Mouse (Mus musculus) thymus, postnatal 0 days (tissue): ENCODE results near the gene Rad51c. TPM values are rescaled to one million over a fixed set of nuclear protein-coding genes. Genes with fewer than 3 reads are reported as not detected.

ENCODE experiments used
- DNase-seq: peaks from one replicate; pipeline ENCODE4 v3.0.0-alpha.2; 2015; ENCODE audit warnings: low spot score
- polyA plus RNA-seq: library from polyadenylated mRNA; unstranded; fragments of >200 nt; fragmentation: Nextera tagmentation; extraction: Ambion mirVana; gene quantifications from 2 replicates; pipeline ENCODE4 v1.2.1, GENCODE M21; 2015

Rad51c gene
- polyA plus RNA-seq, 1 experiment from 2014 or later, result 6.9 TPM

- no peak for DNase-seq
These were observed 20.2 kb downstream of the Rad51c start for GRCm38 (mm10) chr11:87384551-87384950.

GRCm38 (mm10) chr11:87367865-87368580, 36.7 kb downstream of the Rad51c start:
- DNase-seq, result no peak

DNA sequence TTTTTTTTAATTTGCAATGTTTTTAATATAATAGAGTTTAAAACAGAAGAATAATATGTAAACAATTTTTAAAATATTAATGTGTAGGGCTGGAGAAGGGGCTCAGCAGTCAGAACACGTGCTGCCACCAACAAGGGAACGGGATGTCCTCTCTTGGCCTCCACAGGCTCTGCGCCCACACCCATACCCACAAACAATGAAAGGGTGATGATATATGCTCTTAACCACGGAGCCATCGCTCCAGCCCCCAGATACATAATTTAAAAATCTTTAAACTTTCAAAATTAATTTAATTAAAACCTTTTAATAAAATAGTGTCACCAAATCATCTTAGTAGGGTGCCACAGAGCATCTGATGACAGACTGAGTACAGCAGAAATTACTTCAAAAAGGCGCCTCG, 37.7 kb downstream of the Rad51c start:
- no peak for DNase-seq

DNA sequence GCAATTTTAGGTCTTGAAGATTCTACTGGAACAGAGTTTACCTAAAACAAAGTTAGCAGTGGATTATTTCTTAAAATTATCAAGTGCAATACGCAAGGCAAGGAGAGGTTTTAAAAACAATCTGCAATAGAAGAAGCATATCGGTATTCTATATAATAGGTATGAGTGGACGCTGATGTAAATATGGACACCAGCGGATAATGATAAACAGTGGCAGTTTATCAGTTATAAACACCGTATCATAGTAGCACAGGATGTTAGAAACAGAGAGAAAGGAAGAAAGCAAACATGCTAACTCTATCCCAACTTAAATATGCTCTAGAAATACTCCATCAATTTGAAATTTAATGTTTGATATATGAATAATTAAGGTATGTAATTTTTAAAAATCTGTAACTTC, 39.6 kb downstream of the Rad51c start:
- DNase-seq, result no peak

- DNase-seq, result no peak
These were observed 45.5 kb downstream of the Rad51c start for GRCm38 (mm10) chr11:87359262-87359612.

- DNase-seq, result peak; percentile 67
These were observed 46.2 kb downstream of the Rad51c start, which contains the start of gene Ppm1e for GRCm38 (mm10) chr11:87358331-87359261. Ppm1e (minus strand) TSS chr11:87359023.

DNA sequence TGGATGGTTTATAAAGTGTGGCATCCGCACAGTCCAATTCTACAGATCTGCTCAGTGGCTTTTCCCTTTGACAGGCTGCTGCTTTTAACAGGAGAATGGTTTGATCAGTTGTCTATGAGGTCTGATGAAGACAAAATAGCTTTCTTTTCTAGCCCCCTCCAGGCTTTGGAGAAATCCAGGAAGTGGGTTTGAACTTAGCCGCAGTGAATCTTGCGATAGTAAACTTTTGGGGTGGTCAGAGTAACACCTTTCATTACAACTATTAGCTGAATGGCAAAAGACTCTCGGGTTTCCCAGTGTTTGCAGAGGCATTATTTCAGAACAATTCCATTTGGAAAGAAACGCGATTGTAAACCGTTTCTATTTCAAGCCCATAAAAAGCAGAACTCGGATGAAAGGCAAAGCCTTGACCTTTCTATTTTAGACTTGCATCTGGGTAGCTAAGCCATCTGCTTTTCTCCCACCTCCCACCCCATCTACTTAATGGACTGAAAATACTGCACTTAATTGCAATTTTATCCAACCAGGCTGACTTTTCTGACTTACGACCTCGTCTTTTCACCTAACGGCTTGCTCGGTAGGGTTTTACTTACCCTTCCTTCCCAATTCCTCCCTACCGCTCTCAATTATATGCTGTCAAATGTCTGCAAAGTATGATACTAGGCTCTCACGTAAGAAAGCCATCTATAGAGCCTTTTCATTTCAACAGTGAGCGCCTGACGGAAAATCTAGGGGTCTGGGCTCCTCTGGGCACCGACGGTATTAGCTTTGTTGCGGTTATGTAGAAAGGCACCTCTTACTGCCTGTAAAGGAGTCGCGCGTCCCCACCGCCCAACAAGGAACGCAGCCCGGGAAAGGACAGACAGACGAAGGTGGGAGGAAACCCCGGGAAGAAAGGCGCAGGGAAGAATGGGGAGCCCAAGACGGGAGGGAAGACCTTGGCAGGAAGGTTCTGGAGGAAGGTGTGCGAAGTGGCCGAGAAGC, 47.1 kb downstream of the Rad51c start:
- DNase-seq, result no peak

DNA sequence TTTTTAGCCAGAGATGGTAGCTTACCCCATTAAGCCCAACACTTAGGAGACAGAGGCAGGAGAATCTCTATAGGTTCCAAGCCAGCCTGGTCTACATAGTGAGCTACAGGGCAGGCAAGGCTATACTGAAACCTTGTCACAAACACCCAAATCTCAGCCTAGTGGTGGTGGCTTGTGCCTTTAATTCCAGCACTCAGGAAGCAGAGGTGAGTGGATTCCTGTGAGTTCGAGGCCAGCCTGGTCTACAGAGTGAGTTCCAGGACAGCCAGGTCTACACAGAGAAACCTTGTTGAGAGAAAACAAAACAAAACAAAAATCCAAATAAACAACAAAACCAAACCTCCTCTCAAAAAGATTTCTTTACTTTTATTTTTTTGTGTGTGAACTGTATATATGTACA, 49.9 kb downstream of the Rad51c start:
- DNase-seq, result no peak

- no peak for DNase-seq
These were observed 51.0 kb downstream of the Rad51c start for GRCm38 (mm10) chr11:87353646-87354170.

Other genes with a start within 250 kb of the Rad51c start
- gene Ppm1e, start 45.9 kb downstream of the Rad51c start, polyA plus RNA-seq, result 2.1 and 2.4 TPM in 2 replicates
- 0.53 and 0.62 TPM in 2 replicates for gene Tex14, start 111 bp upstream of the Rad51c start, polyA plus RNA-seq
- not detected in 2 replicates for gene Gm11492, start 161.7 kb upstream of the Rad51c start, polyA plus RNA-seq
- 23.9 and 25.0 TPM in 2 replicates for gene Sept4, start 163.9 kb upstream of the Rad51c start, polyA plus RNA-seq
- 19.6 and 21.1 TPM in 2 replicates for gene Mtmr4, start 187.2 kb upstream of the Rad51c start, polyA plus RNA-seq
- gene Hsf5, start 212.2 kb upstream of the Rad51c start, polyA plus RNA-seq, result 0.10 and 0.12 TPM in 2 replicates